Mouse (Mus musculus): ENCODE measurements around the gene Lekr1.

DNA sequence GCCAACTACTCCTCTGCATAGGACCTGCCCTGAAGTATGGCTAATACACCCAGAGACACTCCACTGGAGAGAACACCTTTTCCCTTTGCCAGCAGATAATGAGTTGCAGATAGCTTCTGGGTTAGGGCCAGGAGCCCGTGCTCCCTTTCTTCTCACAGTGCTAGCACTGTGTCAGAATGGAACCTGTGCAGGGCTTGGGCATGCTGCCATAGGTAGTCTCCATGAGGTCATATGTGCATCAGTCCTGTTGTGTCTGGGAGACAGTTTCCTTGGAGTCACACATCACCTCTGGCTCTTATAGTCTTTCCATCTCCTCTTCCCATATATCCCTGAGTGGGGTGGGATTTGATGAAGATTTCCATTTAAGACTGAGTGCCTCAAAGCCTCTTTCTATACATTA, 33.7 kb downstream of the Lekr1 start:
- TF ChIP-seq CTCF (IDR thresholded peaks at IDR 0.05; ENCODE audit: low read depth) (no peak), EP300 (optimal IDR thresholded peaks at IDR 0.05) (no peak)
